Mouse (Mus musculus) activated CD4-positive, CD25-positive, alpha-beta regulatory T cell, adult 4 months (primary cell): ENCODE measurements around the gene Ifit2. TPM values are rescaled to one million over a fixed set of nuclear protein-coding genes. Genes with fewer than 3 reads are reported as not detected.
"Not testable (repeated sequence)": the region's sequence is repeated elsewhere in the genome, so short reads cannot be mapped to it uniquely, and the experiment has no call there.

ENCODE experiments used
- ATAC-seq: one replicate; pipeline ENCODE4 v1.8.0; 2017
- polyA plus RNA-seq, 2 experiments: library from polyadenylated mRNA; unstranded; fragments of 100-300 nt; shearing (Covaris generic); gene quantifications; one replicate each; pipeline ENCODE4 v1.2.1; 2017

The Ifit2 gene
- polyA plus RNA-seq, 2 experiments from 2014 or later, result 25.6 to 26.6 TPM

DNA sequence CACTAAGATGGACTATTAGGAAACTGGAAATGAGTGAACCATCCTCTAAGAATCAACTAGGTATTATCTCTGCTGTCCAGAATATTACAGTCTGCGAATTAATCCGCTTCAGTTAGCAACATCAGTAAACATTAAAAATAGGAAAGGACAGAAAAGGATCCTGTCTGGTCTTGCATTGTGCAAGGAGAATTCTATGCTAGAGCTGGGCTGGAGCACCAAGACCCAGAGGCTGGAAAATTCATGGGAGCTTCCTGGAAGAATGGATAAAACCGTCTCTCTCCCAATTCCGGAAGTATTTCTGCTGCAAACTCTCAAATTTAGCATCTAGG, 325 bp upstream of the Ifit2 start:
- ATAC-seq, result no peak

- ATAC-seq, result no peak
Measured at GRCm38 (mm10) chr19:34551981-34552380, 1.5 kb downstream of the Ifit2 start.

DNA sequence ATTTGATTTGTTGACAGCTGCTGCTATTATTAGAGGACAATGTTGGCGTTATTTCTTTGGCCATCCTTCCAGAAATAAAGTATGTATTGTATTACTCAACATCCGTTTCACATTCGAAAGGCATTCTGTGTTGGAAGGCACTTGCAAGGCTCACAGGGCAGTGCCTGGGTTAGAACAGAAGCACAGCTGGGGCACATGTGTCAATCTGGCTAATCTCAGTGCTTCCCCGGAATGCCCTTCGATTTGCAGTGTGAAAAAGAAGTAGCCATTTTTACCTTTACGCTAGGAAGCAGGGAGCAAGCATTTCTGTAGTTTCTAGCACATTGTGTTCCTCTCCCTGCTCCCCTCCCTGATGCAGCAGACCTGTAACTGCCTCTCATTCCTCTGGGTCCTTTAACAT, 2.5 kb downstream of the Ifit2 start:
- ATAC-seq, result no peak

DNA sequence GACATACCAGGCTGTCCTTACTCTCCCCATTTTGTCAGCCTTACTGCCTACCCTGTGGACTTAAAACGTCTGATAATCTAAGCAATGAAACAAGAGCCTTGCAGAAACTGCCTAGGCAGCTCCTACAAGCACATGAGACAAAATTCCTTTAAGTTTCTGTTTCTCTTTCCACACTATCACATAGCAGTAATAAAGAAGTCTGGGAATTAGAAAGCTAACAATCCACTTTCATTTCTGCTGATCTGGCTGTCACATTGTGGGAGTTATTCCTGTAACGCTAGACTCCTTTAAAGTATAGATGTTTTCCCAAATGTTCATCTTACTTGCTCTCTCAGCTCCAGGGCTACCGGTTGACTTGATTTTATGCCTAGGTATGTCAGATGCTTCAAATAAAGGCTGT, 3.0 kb downstream of the Ifit2 start:
- ATAC-seq, result no peak

DNA sequence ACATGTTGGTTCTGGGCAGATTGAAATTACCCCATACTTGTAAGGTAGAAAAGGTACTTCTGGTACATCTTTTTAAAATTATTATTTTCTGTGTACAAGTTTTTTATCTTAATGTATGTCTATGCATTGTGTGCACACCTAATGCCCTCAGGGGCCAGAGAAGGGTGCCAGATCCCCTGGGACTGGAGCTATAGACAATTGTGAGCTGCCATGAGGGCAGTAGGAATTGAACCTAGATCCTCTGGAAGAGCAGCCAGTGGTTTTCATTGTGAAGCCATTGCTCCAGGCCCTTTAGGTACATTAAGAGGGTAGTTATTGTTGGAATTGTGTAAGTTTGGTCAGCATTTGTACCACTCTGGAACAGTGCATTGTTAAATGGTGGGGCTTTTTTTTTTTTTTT, 3.6 kb downstream of the Ifit2 start:
- ATAC-seq, result no peak

DNA sequence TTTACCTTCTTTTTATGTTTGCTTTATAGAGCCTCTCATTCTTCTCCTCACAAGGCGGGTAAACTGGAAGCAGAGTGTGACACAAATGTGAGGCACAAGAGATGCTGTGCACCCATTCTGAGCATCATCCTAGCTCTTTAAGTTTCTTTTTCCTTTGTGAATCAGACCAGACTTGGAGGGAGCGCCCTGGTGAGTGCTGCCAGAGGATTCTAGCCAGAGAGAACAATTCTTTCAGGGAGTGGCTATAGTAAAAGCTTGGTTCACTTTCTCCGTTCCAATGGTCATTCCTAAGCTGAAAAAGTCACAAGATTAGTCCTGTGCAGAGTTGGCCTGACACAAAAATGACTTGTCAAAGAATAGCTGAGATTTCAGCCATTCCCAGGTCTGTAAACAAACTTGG, 6.1 kb downstream of the Ifit2 start:
- ATAC-seq, result no peak

DNA sequence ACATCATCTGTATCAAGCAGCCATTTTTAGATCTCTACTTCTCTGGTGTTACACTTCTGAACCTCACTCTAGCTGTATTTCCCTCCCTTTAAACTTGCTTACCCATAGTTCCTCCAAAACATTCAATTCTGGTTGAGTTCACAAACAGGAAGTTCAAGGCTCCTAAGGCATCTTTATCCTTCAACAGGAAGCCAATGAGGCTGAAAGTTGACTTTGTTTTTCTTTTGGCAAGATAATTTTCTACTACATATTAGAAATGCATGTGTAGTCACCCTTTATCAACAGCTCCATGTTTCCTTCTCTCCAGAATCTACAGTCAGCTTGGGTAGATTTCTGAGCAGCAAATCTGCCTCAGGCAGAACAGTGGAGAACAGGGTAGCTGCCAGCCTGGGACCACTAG, 12.1 kb downstream of the Ifit2 start:
- peak; percentile 49 for ATAC-seq

GRCm38 (mm10) chr19:34566178-34566784, 15.8 kb downstream of the Ifit2 start:
- no peak for ATAC-seq

DNA sequence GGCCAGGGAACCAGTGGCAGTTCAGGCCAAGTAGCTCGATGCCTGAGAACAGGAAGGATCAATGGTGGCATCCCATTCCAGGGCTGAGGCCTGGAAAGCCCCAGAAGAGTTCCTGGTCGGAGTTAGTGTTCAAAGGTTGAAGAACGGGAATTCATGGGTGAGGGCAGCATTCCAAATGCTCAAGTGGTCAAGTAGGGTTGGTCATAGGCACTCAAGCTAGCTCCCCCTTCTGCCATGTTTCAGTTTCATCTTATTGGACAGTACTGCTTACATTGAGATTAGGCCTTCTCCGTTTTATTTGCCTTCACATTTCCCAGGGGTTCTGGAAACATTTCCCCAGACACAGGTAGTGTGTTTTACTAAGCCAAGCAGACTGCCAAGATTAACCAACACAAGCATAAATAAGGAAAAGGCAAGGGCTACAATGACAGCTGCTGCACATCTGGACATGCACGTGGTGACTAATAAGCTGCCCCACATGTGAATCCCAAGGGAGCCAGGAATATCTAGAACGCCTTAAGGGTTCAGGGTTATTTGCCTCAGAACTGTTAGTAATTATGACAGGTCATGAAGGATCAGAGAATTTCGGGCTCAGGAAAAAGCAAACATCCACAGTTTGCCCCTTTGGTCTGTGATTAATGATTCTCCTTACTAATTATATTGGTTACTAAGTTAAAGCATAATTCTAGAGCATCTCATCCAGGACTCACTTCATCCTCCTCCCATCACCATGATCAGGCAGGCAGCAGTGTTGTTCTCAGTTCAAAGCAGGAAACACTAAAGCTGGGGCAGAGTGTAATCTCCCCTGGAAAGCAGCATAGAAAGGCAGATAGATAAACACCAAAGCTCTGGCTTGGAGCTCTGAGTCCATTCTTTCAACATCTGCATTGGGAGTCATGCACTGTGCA, 18.7 kb downstream of the Ifit2 start:
- no peak for ATAC-seq

GRCm38 (mm10) chr19:34569896-34570476, 19.5 kb downstream of the Ifit2 start:
- ATAC-seq, result peak; percentile 36

GRCm38 (mm10) chr19:34571080-34571479, 20.6 kb downstream of the Ifit2 start:
- no peak for ATAC-seq

DNA sequence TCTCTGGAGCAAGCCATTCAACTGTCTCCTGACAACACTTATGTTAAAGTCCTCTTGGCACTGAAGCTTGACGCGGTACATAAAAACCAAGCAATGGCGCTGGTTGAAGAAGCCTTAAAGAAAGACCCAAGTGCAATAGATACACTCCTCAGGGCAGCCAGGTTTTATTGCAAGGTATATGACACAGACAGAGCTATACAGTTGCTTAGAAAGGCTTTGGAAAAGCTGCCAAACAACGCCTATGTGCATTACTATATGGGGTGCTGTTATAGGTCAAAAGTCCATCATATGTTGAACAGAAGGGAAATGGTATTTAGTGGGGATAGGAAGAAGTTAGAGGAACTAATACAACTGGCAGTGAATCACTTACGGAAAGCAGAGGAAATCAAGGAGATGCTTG, 23.2 kb downstream of the Ifit2 start:
- ATAC-seq, result no peak

DNA sequence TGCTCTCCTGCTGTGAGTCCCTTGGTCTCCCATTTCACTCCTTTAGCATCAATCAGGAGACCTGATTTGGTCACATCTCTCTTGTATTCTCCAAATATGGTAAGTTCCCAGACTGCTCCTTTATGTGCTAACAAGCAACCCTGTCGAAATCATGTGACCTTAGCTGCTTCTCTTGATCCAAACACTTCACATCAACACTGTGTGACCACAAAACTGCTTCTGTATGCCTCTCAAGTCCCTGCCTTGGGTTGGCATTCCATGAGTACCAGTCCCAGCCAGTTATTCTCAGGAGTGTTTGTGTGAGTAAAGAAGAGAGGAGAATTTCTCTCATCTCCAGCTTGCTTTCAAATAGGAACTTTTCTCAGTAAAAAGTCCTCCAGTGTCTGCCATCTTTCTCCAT, 26.6 kb downstream of the Ifit2 start:
- ATAC-seq, result no peak

DNA sequence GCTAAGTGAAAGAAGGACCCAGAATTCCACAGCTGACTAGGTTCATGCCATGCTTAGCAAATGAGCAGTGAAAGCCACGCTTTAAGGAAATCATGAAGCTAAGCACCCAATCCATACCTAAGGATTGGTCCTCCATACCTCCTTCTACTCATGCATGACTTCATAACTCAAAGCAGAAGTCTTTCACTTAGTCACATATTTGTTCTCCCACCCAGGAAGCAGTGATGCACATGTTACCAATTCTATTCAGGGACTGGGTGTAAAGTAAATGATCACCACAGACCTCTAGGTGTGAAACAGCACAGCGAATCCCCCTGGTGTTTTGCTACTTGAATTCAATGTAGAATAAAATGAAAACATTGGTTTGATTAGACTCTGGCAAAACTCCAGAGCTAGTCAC, 32.2 kb downstream of the Ifit2 start:
- ATAC-seq, result peak; percentile 65

DNA sequence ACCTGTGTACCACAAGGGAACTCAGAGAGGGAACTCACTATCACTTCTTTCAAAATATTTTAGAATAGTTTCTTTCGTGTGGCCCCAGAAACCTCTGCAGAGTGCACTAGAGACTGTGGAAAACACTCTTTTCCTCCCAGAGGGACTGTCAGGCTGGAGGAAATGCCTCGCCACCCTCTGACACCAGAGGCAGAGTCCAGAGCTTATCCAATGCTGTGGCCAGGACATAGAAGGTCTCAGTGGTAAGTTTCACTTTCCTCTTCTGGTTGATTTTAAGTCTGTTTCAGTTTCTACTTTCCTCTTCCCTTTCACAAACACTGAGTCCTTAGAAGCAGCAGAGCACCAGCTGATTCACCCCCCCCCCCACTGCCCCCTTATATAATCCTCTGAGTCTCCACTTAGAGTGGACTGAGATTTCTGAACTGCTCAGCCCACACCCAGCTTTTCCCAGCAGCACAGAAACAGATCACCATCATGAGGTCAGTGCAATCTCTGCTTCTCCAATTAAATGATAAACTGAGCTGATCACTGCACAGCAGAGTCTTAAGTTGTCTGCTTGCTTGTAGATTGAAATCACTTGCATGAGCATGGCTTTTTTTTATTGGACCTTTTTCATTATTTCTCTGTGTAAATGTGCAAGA, 32.8 kb downstream of the Ifit2 start, which contains the start of gene Ifit3:
TSS of gene Ifit3 (plus strand) at position 406 of the 641 bp plus-strand sequence.
- ATAC-seq, result peak; percentile 71

- not testable (repeated sequence) for ATAC-seq
Measured at GRCm38 (mm10) chr19:34585740-34586458, 35.4 kb downstream of the Ifit2 start.

- peak; percentile 71 for ATAC-seq
Measured at GRCm38 (mm10) chr19:34587898-34588692, 37.6 kb downstream of the Ifit2 start.

DNA sequence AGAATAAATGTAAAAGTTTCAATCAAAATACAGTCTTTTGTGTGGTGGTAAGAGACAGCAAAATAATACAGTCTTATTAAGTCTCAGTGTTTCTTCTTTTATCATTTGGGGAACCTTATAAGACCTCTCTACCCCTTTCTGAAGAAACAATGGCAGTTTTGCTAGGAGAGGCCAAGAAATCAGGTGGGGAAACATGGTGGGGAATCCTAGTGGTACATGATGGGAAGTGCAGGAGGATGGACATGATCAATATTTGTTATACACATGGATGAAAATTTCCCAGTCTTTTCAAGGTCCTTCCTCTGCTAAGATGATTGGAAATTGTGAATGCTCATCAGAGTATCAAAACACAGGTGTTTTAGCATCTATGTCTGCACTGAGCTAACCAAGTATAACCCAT, 38.5 kb downstream of the Ifit2 start:
- no peak for ATAC-seq

GRCm38 (mm10) chr19:34593456-34593855, 43.0 kb downstream of the Ifit2 start:
- no peak for ATAC-seq

GRCm38 (mm10) chr19:34594523-34594922, 44.0 kb downstream of the Ifit2 start:
- not testable (repeated sequence) for ATAC-seq

DNA sequence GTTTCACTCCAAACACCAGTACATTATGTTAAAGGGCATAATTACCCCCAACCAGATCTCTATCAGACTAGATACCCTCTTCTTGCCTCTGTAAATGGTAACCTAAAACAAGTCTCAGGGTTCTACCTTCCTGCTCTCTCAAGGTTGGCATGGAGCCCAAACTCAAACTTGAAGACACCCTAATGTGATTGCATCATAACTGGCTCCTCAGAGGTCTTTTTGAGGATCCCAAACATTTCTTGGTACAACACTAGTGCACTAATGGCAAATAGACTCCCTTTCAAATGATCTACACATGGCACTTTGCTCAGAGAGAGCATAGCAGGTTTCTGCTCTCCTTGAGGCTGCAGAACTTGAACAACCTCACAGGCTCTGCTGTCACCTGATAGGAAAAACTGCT, 46.3 kb downstream of the Ifit2 start:
- no peak for ATAC-seq

GRCm38 (mm10) chr19:34598341-34598740, 47.8 kb downstream of the Ifit2 start:
- no peak for ATAC-seq
